Mouse (Mus musculus): ENCODE results near the gene Slc17a3. TPM values are rescaled to one million over a fixed set of nuclear protein-coding genes. Genes with fewer than 3 reads are reported as not detected.

Slc17a3 gene
- polyA plus RNA-seq, 1 experiment from 2014 or later, result not detected

DNA sequence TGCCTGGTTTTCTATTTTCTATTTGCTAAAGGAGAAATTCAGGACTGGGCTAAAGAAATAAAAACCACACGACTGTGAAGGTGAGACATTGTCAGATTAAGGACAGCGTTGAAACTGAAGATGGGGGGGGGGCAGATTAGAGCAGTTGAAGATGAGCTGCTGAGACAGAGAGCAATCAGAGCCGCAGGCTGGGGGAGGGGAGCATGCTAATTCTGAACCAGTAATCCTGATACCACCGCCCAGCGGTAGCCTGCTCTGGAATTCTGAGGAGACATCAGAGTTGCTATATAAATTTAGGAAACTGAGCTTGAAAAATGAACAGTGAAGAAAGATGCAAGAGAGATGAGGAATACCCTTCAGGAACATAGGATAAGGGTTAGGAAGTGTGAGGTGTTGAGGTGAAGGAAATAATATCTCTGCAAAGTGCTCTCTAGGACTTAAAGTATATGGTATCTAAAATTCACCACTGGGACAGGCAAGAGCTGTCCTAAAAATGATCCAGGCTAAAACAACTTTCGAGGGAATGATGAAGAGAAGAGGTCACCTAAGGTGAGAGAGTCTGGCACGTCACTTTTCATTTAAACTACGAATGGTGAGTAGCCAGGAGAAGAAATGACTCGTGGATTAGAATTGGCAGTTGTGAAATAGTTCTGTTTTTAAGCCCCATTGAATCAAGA is 53.5 kb downstream of the Slc17a3 start:
- ATAC-seq, result no peak
- Histone ChIP-seq H3K27me3 (replicated peaks; ENCODE audit: control insufficient read depth, insufficient read depth, low read length) (no peaks in the 10 kb centered on the region), H3K4me1 (ENCODE audit: control insufficient read depth, insufficient read depth, low read depth, low read length) (no peaks in the 10 kb centered on the region), H3K9ac (ENCODE audit: low read depth, low read length) (no peak overlapping the region), H3K27ac (ENCODE audit: low read depth, low read length) (no peak overlapping the region), H3K4me2 (ENCODE audit: low read length) (no peak overlapping the region), H3K9me3 (ENCODE audit: control insufficient read depth, low read length) (no peaks in the 10 kb centered on the region), H3K36me3 (ENCODE audit: control insufficient read depth, insufficient read depth, low read length) (no peaks in the 10 kb centered on the region), H3K4me3 (ENCODE audit: low read length) (no peak overlapping the region)
- 23% methylated on average over 9 of the region's 9 CpGs for WGBS

DNA sequence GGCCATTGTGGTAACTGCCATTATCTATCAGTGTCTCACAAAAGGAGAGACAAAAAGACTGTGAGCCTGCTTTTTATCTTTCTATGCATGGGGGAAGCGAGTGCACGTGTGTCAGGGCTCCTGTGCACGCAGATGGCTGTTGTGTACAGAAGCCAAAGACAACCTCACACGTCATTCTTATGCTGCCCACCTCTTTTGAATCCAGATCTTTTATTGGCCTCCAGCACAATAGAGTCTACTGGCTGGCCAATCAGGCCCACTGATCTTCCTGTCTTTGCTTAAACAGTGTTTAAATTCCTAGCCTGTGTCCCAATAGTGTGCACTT is 54.0 kb downstream of the Slc17a3 start:
- H3K9ac ChIP-seq (ENCODE audit: low read depth, low read length), result no peak overlapping the region
- no peaks in the 10 kb centered on the region for H3K27me3 ChIP-seq (replicated peaks; ENCODE audit: control insufficient read depth, insufficient read depth, low read length)
- H3K4me2 ChIP-seq (ENCODE audit: low read length), result no peak overlapping the region
- WGBS, result 29% methylated on average over 4 of the region's 4 CpGs
- no peak overlapping the region for H3K27ac ChIP-seq (ENCODE audit: low read depth, low read length)
- H3K9me3 ChIP-seq (ENCODE audit: control insufficient read depth, low read length), result no peaks in the 10 kb centered on the region
- peak; percentile 67 for ATAC-seq
- no peaks in the 10 kb centered on the region for H3K36me3 ChIP-seq (ENCODE audit: control insufficient read depth, insufficient read depth, low read length)
- H3K4me3 ChIP-seq (ENCODE audit: low read length), result no peak overlapping the region
- H3K4me1 ChIP-seq (ENCODE audit: control insufficient read depth, insufficient read depth, low read depth, low read length), result no peaks in the 10 kb centered on the region

DNA sequence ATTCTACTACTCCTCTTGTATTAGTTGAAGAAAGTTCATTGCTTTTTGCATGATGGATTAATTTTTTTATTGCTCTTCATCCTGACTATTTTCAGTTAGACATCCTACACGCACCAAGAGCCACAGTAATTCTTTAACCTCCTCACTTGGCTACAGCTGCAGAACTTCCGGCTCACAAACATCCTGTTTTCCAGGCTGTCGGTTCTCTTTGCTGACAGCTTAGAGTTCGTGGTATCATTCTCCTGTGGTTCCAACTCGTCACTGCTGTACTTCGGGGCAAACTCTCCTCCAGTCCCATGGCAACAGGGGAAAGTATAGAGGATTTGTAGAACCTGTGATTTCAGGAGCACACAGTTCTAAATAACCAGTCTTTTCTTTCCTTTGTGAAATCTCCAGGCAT is 59.0 kb downstream of the Slc17a3 start:
- no peaks in the 10 kb centered on the region for H3K36me3 ChIP-seq (ENCODE audit: control insufficient read depth, insufficient read depth, low read length)
- H3K27me3 ChIP-seq (replicated peaks; ENCODE audit: control insufficient read depth, insufficient read depth, low read length), result no peaks in the 10 kb centered on the region
- H3K4me2 ChIP-seq (ENCODE audit: low read length), result no peak overlapping the region
- no peak for ATAC-seq
- H3K9me3 ChIP-seq (ENCODE audit: control insufficient read depth, low read length), result no peaks in the 10 kb centered on the region
- no peak overlapping the region for H3K27ac ChIP-seq (ENCODE audit: low read depth, low read length)
- H3K9ac ChIP-seq (ENCODE audit: low read depth, low read length), result no peak overlapping the region
- 53% methylated on average over 6 of the region's 6 CpGs for WGBS
- H3K4me3 ChIP-seq (ENCODE audit: low read length), result no peak overlapping the region
- no peaks in the 10 kb centered on the region for H3K4me1 ChIP-seq (ENCODE audit: control insufficient read depth, insufficient read depth, low read depth, low read length)

DNA sequence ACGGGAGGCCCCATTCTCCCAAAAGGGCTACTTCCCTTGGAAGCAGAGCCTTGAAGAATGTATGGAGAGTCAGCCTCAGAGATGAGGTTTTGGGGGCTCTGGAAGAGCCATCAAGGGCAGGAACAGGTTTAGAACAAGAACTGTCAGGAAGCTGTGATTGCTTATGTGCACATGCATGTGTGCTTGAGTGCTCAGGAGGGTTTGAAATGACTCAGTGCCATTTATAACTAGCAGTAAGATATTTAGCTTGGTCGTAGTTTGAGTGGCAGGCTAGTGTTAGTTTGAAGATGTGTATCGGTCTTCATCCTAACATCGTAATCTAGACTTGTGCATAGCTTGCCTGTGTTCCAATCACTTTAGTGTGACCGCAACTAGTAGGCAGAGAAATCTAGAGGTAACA is 67.7 kb downstream of the Slc17a3 start:
- H3K9ac ChIP-seq (ENCODE audit: low read depth, low read length), result no peak overlapping the region
- H3K4me3 ChIP-seq (ENCODE audit: low read length), result no peak overlapping the region
- no peak for ATAC-seq
- no peak overlapping the region for H3K27ac ChIP-seq (ENCODE audit: low read depth, low read length)
- 98% methylated on average over 5 of the region's 5 CpGs for WGBS
- H3K9me3 ChIP-seq (ENCODE audit: control insufficient read depth, low read length), result no peaks in the 10 kb centered on the region
- no peak overlapping the region for H3K4me2 ChIP-seq (ENCODE audit: low read length)
- H3K4me1 ChIP-seq (ENCODE audit: control insufficient read depth, insufficient read depth, low read depth, low read length), result no peaks in the 10 kb centered on the region
- no peaks in the 10 kb centered on the region for H3K27me3 ChIP-seq (replicated peaks; ENCODE audit: control insufficient read depth, insufficient read depth, low read length)
- H3K36me3 ChIP-seq (ENCODE audit: control insufficient read depth, insufficient read depth, low read length), result no peaks in the 10 kb centered on the region

DNA sequence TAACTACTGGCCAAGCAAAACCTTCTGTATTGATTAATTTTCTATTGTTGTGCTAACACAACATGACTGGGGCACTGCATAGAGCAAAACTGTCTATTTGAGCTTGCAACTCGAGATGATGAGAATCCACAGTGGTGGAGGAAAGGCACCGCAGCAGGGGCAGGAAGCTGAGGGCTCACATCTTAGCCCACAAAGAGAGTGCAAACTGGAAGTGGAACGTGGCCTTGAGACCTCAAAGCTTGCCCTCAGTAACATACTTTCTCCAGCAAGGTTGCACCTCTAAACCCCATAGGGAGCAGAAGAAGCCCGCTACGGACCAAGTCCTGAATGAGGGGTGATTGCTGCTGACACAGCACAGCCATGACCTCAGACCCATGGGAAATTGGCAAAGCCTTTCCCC is 70.9 kb downstream of the Slc17a3 start:
- H3K4me3 ChIP-seq (ENCODE audit: low read length), result no peak overlapping the region
- no peaks in the 10 kb centered on the region for H3K27me3 ChIP-seq (replicated peaks; ENCODE audit: control insufficient read depth, insufficient read depth, low read length)
- no peak for ATAC-seq
- H3K36me3 ChIP-seq (ENCODE audit: control insufficient read depth, insufficient read depth, low read length), result no peaks in the 10 kb centered on the region
- H3K4me2 ChIP-seq (ENCODE audit: low read length), result no peak overlapping the region
- no peaks in the 10 kb centered on the region for H3K4me1 ChIP-seq (ENCODE audit: control insufficient read depth, insufficient read depth, low read depth, low read length)
- no peaks in the 10 kb centered on the region for H3K9me3 ChIP-seq (ENCODE audit: control insufficient read depth, low read length)
- H3K27ac ChIP-seq (ENCODE audit: low read depth, low read length), result no peak overlapping the region
- no peak overlapping the region for H3K9ac ChIP-seq (ENCODE audit: low read depth, low read length)
- WGBS, result 89% methylated on average over 5 of the region's 5 CpGs

Other genes starting within 250 kb of the Slc17a3 start
- gene Hist1h2be, start 218.3 kb upstream of the Slc17a3 start, polyA plus RNA-seq (2015; fragmentation: Nextera tagmentation; extraction: Ambion mirVana), result 1.0 and 1.1 TPM in 2 replicates
- 4.0 and 5.0 TPM in 2 replicates for gene Hist1h1e, start 216.9 kb upstream of the Slc17a3 start, polyA plus RNA-seq (2015; fragmentation: Nextera tagmentation; extraction: Ambion mirVana)
- 0.26 and 0.30 TPM in 2 replicates for gene Hist1h2ac, start 155.5 kb upstream of the Slc17a3 start, polyA plus RNA-seq (2015; fragmentation: Nextera tagmentation; extraction: Ambion mirVana)
- 20.4 and 24.8 TPM in 2 replicates for gene Hist1h2bc, start 155.2 kb upstream of the Slc17a3 start, polyA plus RNA-seq (2015; fragmentation: Nextera tagmentation; extraction: Ambion mirVana)
- gene Hist1h1t, start 143.6 kb upstream of the Slc17a3 start, polyA plus RNA-seq (2015; fragmentation: Nextera tagmentation; extraction: Ambion mirVana), result not detected in 2 replicates
- gene Hist1h4c, start 141.0 kb upstream of the Slc17a3 start, polyA plus RNA-seq (2015; fragmentation: Nextera tagmentation; extraction: Ambion mirVana), result 2.0 and 2.5 TPM in 2 replicates
- 5.4 and 6.7 TPM in 2 replicates for gene Hfe, start 128.6 kb upstream of the Slc17a3 start, polyA plus RNA-seq (2015; fragmentation: Nextera tagmentation; extraction: Ambion mirVana)
- 8.6 and 10.8 TPM in 2 replicates for gene Hist1h1c, start 100.6 kb upstream of the Slc17a3 start, polyA plus RNA-seq (2015; fragmentation: Nextera tagmentation; extraction: Ambion mirVana)
- 0.70 and 1.2 TPM in 2 replicates for gene Hist1h3c, start 93.8 kb upstream of the Slc17a3 start, polyA plus RNA-seq (2015; fragmentation: Nextera tagmentation; extraction: Ambion mirVana)
- 0.49 and 0.66 TPM in 2 replicates for gene Hist1h2bb, start 92.7 kb upstream of the Slc17a3 start, polyA plus RNA-seq (2015; fragmentation: Nextera tagmentation; extraction: Ambion mirVana)
- gene Hist1h2ab, start 88.3 kb upstream of the Slc17a3 start, polyA plus RNA-seq (2015; fragmentation: Nextera tagmentation; extraction: Ambion mirVana), result 3.7 and 6.8 TPM in 2 replicates
- gene Hist1h3b, start 87.2 kb upstream of the Slc17a3 start, polyA plus RNA-seq (2015; fragmentation: Nextera tagmentation; extraction: Ambion mirVana), result 1.7 and 2.7 TPM in 2 replicates
- 1.1 TPM in 1 of 2 replicates, not detected in the other for gene Hist1h4b, start 82.4 kb upstream of the Slc17a3 start, polyA plus RNA-seq (2015; fragmentation: Nextera tagmentation; extraction: Ambion mirVana)
- not detected in 2 replicates for gene Hist1h4a, start 78.2 kb upstream of the Slc17a3 start, polyA plus RNA-seq (2015; fragmentation: Nextera tagmentation; extraction: Ambion mirVana)
- gene Hist1h3a, start 77.0 kb upstream of the Slc17a3 start, polyA plus RNA-seq (2015; fragmentation: Nextera tagmentation; extraction: Ambion mirVana), result 0.89 and 1.2 TPM in 2 replicates
- gene Hist1h1a, start 75.8 kb upstream of the Slc17a3 start, polyA plus RNA-seq (2015; fragmentation: Nextera tagmentation; extraction: Ambion mirVana), result 0.44 TPM in 1 of 2 replicates, not detected in the other
- gene Trim38, start 69.5 kb upstream of the Slc17a3 start, polyA plus RNA-seq (2015; fragmentation: Nextera tagmentation; extraction: Ambion mirVana), result 0.07 TPM in 1 of 2 replicates, not detected in the other
- not detected in 2 replicates for gene Slc17a2, start 32.4 kb upstream of the Slc17a3 start, polyA plus RNA-seq (2015; fragmentation: Nextera tagmentation; extraction: Ambion mirVana)
- not detected in 2 replicates for gene Slc17a1, start 28.3 kb downstream of the Slc17a3 start, polyA plus RNA-seq (2015; fragmentation: Nextera tagmentation; extraction: Ambion mirVana)
- not detected in 2 replicates for gene Slc17a4, start 75.6 kb downstream of the Slc17a3 start, polyA plus RNA-seq (2015; fragmentation: Nextera tagmentation; extraction: Ambion mirVana)
- not detected in 2 replicates for gene Hist1h2ba, start 94.7 kb downstream of the Slc17a3 start, polyA plus RNA-seq (2015; fragmentation: Nextera tagmentation; extraction: Ambion mirVana)
- gene Hist1h2aa, start 95.0 kb downstream of the Slc17a3 start, polyA plus RNA-seq (2015; fragmentation: Nextera tagmentation; extraction: Ambion mirVana), result not detected in 2 replicates
- gene Scgn, start 151.8 kb downstream of the Slc17a3 start, polyA plus RNA-seq (2015; fragmentation: Nextera tagmentation; extraction: Ambion mirVana), result 0.68 and 1.7 TPM in 2 replicates

All from hindbrain, embryonic 16.5 days (tissue).